Mouse (Mus musculus): ENCODE data around the gene Ddx20. TPM values are rescaled to one million over a fixed set of nuclear protein-coding genes. Genes with fewer than 3 reads are reported as not detected.

Gene Ddx20
- total RNA-seq (2021): 1 to 10 TPM; 8.6 to 9.7 TPM
- long read RNA-seq, experiment 1, transcript Ddx20-201 (11 exons, 2,905 nt): major isoform, 22 of 24 reads
- long read RNA-seq, experiment 1, partial matches to known transcripts: 2 of 24 reads
- long read RNA-seq, experiment 1, other reads (novel, unspliced or antisense): 0 of 24 reads
- long read RNA-seq, experiment 2, transcript Ddx20-201 (11 exons, 2,905 nt): major isoform, 8 of 9 reads
- long read RNA-seq, experiment 2, partial matches to known transcripts: 0 of 9 reads
- long read RNA-seq, experiment 2, other reads (novel, unspliced or antisense): 1 of 9 reads

GRCm38 (mm10) chr3:105687324-105688060 lies at the start of gene Ddx20:
Ddx20 (minus strand) TSS chr3:105687574.
- peak; percentile 93 for DNase-seq

DNA sequence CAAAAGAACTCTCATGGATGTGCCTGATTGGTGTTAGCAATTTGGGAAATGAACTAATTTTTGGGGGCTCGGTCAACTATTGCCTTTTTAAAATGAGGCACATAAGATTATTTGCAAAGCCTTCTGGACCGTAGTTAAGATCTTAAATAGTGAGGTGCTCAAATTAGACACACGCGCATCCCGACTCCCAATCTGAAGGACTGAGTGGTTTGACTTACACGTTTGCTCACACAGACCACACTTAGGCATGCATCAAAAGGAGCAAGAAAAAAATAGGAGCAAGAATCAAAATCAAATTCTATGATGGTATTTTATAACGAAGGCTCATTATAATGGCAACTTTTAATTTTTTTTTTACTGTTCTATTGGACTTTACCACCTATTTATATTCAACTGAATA lies 49.7 kb upstream of the Ddx20 start:
- no peak for DNase-seq

GRCm38 (mm10) chr3:105736148-105736547 lies 48.8 kb upstream of the Ddx20 start:
- no peak for DNase-seq

- DNase-seq: no peak
Measured at GRCm38 (mm10) chr3:105735285-105735684, 47.9 kb upstream of the Ddx20 start.

DNA sequence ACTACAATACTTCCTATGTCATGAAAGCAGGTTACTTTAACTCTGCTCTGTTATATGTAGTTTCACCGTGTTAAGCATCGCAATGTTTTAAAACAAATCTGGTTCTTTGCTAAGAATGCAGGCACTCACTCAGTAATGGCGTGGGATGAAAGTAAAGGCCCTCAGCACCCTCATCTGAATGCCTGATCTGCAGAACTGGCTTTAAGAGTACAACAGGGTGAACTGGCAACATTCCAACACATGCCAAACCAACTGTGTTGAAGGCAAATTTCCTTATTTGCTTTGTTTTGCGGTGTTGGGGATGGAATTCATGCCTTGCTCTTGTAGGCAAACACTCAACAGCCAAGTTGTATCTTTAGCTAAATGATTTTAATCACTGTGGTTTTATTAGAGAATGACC lies 46.2 kb upstream of the Ddx20 start:
- DNase-seq: no peak

DNA sequence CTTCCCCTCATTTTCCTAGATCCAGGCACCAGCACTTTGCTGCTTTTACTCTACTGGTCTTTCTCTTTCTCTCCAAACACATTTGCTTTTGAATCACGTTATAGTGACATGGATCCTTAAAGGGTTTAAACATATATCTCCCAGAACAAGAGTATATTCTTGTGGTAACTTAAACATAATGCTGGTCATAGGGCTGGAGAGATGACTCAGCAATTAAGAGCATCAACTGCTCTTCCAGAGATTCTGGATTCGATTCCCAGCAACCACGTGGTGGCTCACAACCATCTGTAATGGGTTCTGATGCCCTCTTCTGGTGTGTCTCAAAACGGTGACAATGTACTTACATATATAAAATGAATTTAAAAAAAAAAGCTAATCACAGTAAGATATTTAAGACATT lies 45.0 kb upstream of the Ddx20 start:
- no peak for DNase-seq

- DNase-seq: peak; percentile 58
Measured at GRCm38 (mm10) chr3:105726037-105726436, 38.7 kb upstream of the Ddx20 start.

GRCm38 (mm10) chr3:105722510-105722909 lies 35.1 kb upstream of the Ddx20 start:
- DNase-seq: no peak

GRCm38 (mm10) chr3:105721681-105722201 lies 34.4 kb upstream of the Ddx20 start:
- DNase-seq: no peak

DNA sequence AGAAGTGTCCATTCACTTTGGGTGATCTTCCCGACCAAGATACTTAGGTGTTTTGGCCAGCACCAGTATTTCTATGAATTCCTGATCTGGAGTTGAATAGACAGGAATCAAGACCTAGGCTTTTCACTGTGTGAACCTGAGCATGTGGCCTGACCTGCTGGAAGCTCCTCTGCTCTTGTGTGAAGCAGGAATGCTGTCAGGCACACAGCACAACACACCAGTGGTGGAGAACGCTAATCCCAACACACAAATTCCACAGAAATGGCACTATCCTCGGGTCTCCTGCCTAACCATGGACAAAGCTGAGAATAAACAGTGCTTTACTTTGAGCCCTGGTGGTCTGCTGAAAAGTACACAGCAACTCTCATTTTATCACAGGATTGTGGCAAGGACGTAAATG lies 33.1 kb upstream of the Ddx20 start:
- no peak for DNase-seq

GRCm38 (mm10) chr3:105719979-105720378 lies 32.6 kb upstream of the Ddx20 start:
- no peak for DNase-seq

GRCm38 (mm10) chr3:105718746-105719145 lies 31.4 kb upstream of the Ddx20 start:
- no peak for DNase-seq

- DNase-seq: no peak
Measured at GRCm38 (mm10) chr3:105717856-105718555, 30.6 kb upstream of the Ddx20 start.

DNA sequence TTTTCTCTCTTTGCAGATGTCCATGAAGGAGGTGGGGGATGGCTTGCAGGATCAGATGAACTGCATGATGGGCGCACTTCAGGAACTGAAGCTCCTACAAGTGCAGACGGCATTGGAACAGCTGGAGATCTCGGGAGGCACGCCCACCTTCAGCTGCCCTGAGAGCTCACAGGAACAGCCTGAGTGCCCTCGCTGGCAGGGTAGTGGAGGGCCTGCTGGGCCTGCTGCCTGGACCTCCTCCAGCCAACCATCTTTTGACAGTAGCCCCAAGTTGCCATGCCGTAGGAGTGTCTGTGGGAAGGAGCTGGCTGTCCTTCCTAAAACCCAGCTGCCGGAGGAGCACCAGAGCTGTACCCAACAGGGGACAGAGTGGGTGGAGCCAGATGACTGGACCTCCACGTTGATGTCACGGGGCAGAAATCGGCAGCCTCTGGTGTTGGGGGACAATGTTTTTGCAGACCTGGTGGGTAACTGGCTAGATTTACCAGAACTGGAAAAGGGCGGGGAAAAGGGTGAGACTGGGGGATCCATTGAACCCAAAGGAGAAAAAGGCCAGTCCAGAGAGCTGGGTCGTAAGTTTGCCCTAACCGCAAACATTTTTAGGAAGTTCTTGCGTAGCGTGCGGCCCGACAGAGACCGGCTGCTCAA lies 29.1 kb upstream of the Ddx20 start:
- DNase-seq: peak; percentile 44

DNA sequence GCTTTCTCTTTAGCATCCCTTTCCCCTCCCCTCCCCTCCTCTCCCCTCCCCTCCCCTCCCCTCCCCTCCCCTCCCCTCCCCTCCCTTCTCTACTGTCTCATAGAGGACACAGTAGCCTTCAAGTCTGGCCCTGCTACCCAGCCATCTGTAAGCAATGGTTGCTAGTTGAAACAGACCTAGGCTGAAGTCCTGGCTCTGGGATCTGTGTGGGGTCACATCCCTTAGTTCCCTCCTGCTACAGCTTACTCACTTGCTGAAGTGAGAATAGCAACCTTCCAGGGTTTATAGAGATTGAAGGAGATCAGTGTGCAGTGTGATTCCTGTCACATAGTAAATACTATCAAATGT lies 27.4 kb upstream of the Ddx20 start:
- no peak for DNase-seq

DNA sequence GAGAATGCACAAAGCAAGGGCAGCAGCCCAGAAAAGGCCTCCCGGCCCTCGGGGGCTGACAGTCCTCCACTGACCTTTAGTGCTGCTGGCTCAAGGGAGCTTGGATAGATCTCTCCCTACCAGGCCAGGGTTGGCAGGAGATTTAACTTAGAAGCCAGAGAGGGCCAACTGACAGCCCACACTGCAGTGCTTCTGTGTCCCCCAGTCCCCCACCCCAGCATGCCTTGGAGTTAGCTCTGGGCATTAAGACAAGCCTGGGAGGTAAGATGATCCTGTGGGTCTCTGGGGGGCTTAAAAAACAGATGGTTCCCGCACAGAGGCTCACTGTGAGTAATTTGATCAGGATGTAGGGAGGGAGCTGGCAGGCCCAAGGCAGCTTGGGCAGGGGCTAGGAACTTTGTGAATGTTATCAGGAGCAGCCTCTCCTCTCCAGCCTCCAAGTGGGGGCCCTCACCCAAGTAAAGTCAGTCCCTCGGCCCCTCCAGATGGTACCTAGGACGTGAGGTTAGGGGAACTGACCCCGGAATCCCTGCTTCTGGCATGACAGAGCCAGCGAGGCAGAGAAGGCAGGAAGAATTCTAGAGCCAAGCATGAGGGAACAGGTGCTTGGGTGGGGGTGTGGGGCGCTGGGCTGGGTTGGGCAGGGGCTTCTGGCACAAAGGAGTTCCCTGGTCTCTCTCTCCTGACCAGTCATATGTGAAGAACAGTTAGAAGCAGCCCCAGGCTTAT lies 26.9 kb upstream of the Ddx20 start:
- DNase-seq: peak; percentile 56

- no peak for DNase-seq
Measured at GRCm38 (mm10) chr3:105712827-105713226, 25.5 kb upstream of the Ddx20 start.

GRCm38 (mm10) chr3:105711741-105712140 lies 24.4 kb upstream of the Ddx20 start:
- peak; percentile 61 for DNase-seq

- DNase-seq: peak; percentile 52
Measured at GRCm38 (mm10) chr3:105710246-105710645, 22.9 kb upstream of the Ddx20 start.

- no peak for DNase-seq
Measured at GRCm38 (mm10) chr3:105707590-105707989, 20.2 kb upstream of the Ddx20 start.

DNA sequence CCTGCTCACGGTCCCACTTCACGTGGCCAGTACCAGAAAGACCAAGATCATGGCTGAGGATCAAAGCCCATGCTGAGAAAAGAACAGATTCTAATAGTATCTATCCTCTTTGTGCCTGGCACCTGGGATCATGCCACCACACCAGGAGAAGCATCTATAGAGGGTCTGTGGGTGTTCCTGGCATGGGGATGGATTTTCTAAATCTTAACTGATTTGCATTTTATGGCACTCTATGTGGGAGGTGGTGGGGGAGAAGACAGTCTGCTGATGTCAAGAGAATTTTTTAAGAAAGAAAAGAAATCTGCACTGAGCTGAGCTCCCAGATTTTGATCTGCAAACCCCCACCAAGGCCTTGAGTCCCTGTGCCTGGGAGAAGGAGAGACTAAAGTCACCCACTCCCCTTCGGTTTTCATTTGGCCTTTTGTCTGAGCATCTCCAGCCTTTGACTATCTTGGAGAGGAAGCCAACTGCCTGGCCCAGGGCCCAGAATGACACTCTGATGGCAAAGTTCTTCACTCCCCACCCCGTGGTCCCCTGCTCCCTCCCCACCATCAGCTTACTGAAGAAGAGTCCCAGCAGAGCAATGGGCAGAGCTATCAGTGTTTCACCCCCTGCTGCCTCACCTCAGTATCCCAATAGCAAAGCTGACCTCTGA lies 19.1 kb upstream of the Ddx20 start:
- peak; percentile 47 for DNase-seq

Measured in gastrocnemius, postnatal 10 days (tissue).